Mouse (Mus musculus) Patski (cell line): Measurements from ENCODE around the gene Rpl29. TPM values are rescaled to one million over a fixed set of nuclear protein-coding genes. Genes with fewer than 3 reads are reported as not detected.

ENCODE experiments used
- ATAC-seq: fragments of 100-300 bp; one replicate; pipeline ENCODE4 v1.8.0; 2021
- CTCF ChIA-PET: fragments of 350-600 bp; sonication (Branson Sonifier 250); formaldehyde crosslinking; loops from one replicate; lab custom pipeline; 2022; ENCODE audit warnings: inconsistent platforms; lab: Charles Lee
- POLR2A ChIA-PET: fragments of 350-600 bp; sonication (Branson Sonifier 250); formaldehyde crosslinking; loops from one replicate; lab custom pipeline; 2022; ENCODE audit warnings: antibody characterized with exemption, inconsistent platforms; lab: Charles Lee
- DNase-seq: peaks from one replicate; pipeline ENCODE4 v3.0.0-alpha.2; 2011; ENCODE audit warnings: low read depth, low spot score
- H3K27me3 ChIP-seq: fragments of 371-371 bp; one replicate; pipeline ENCODE4 v1.5.1; 2021
- CTCF ChIP-seq: fragments of 100-300 bp; IDR thresholded peaks from one replicate; pipeline ENCODE4 v1.5.1; 2021
- in situ Hi-C: fragments of 300-500 bp; cut with MboI; formaldehyde crosslinking; loops from 3 replicates; pipeline ENCODE4 v1.11.1; 2018; ENCODE audit warnings: low pct_unique_long_range_greater_than_20kb, mixed read lengths
- polyA plus RNA-seq: library from polyadenylated mRNA; unstranded; gene quantifications from one replicate; pipeline ENCODE4 v1.2.3, GENCODE M21; 2021

Gene Rpl29
- polyA plus RNA-seq: 189 TPM

DNA sequence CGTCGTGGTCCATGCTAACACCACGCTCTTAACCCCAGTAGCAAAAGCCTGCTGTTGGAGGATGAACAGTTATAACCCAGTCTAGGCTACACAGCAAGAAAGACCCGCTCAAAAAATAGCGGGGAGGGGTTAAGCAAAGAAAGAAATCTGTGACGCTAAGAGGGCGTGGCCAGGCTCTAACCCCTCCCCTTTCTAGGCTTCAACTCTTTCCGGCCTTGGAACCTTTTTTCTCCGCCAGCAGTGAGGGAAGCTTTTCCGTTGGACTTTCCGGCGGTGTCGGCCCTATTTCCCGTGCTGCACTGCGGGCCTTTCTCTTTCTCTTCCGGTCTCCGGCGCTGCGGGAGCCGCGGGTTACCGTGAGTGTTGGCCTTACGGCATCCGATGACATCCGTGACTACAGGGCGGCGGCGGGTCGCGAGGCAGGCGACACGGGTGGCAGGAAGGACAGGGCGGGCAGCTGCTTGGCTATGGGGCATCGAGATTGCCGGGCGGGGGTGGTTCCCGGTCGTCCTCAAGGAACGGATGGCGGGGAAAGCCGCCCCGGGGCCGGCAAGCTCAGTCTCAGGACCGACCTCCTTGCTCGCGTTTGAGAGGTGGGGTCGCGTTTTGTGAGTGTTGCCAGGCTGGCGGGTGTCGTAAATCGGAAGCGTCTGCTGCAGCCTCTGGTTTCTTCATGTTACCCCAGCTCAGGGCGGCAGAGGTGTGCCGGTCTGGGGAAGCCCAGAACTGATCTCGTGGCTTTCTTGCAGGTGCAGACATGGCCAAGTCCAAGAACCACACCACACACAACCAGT lies at the start of gene Rpl29:
Gene Rpl29, plus strand, starts transcription at position 234 of the 794 bp plus-strand sequence.
- ChIA-PET POLR2A (interaction anchor here (0.6 to 1.6 kb wide), 10 partner anchors 14 to 148 kb away, joined by 3 to 12 read pairs (median 4); partner anchors contain the start of genes Parp3, Pcbp4, Poc1a and Rrp9), CTCF (interaction anchor here (0.7 to 3.7 kb wide), 6 partner anchors 8 to 460 kb away, joined by 3 to 33 read pairs (median 3); partner anchors contain the start of genes Parp3, Poc1a and Rrp9)
- ATAC-seq: peak; percentile 68
- TF ChIP-seq CTCF: no peak
- in situ Hi-C loops: no loop called here
- peak; percentile 76 for DNase-seq
- no peaks in the 10 kb centered on the region for H3K27me3 ChIP-seq

DNA sequence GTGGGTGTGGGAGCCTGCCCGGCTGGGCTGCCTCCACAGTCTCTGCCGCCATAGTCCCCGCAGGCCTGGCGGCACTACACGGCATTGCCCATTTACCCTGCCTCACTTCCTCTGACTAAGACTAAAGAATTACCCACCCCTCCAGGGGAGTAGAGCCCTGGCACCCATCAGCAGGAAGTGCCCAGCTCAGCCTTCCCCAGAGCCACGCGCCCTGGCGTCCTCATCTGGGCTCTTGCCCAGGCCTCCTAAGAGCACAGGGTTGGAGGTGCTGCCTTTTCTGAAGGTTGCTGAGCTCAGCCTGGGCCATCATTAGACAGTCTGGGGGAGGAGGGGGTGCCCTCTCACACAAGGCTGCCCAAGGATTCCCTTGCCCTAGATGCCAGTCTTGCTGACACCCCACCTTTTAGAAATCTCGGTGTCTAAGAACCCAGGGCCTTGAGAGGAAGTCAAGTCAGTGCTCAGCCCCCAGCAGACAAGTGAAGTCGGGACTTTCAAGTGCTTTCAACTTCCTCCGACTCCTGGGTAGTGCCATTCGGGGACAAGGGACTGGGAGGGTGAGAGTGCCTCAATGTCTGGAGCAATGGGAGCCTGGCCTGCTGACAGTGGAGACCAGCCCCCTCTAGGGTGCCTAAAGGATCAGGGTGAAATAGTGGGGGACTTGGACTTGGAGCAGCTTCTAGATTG lies 42.9 kb upstream of the Rpl29 start:
- in situ Hi-C loops: no loop called here
- ChIA-PET CTCF (interaction anchor here (0.7 to 1.3 kb wide), 7 partner anchors 8 to 91 kb away, joined by 3 read pairs; partner anchors contain the start of gene Acy1), POLR2A (interaction anchor here (0.7 to 1.9 kb wide), 2 partner anchors 16 to 23 kb away, joined by 5 to 7 read pairs; no protein-coding TSS in a partner anchor)
- H3K27me3 ChIP-seq: no peaks in the 10 kb centered on the region
- TF ChIP-seq CTCF: no peak
- ATAC-seq (peak; percentile 51), DNase-seq (no peak)

DNA sequence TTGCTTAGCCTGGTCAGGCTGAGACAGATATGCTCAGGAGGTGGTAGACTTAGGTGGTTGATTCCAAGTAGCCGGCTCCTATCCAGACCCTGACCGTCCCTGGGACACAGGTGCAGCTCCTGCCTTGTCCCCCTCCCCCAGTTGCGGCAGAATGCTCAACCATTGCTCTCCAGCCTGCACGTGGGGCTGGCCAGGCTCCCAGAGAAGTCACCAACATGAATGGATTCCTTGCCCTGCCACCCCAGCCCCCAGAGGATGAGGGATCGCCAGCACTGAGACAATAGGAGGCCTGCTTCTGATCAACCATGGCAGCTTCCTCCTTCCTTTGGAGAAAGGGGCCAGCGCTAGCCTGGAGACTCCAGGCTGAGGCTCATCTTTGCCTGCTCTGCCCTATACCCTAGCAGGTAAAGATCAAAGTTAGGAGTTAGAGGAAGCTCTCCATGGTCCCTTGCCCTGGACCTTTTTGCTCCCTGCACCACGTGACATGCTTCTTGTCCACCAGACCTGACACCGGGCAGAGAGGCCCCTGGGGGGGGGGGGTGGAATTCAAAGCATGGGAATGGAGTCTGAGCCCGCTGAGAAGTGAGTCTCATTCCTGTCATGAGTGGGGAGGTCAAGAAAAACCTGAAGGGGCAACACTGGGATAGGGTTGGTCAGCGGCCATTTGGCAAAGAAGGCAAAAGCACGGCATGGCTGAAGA lies 36.3 kb upstream of the Rpl29 start:
- ChIA-PET CTCF (interaction anchor here (1.1 kb wide), 1 partner anchor 21 kb away, joined by 3 read pairs; no protein-coding TSS in a partner anchor), POLR2A (no interaction called here)
- H3K27me3 ChIP-seq: no peaks in the 10 kb centered on the region
- DNase-seq (no peak), ATAC-seq (no peak)
- in situ Hi-C loops: no loop called here
- no peak for TF ChIP-seq CTCF

DNA sequence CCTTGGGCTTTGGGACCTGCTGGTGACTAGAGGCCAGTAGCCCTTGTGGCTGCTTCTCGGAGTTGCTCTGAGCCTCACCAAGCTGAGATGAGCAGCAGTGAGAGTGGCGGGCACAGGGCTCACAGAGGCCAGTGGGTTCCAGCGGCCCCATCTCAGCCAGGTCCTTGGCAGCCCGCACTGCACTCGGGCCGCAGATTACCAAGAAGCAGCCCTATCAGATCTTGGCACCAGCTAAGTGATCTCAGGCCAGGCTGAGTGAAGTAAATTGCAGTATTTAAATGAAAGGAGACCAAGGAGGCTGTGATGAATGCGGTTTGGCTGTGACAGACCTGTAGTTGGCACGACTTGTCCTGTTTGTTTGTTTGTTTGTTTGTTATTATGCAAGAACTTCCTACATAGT lies 35.7 kb upstream of the Rpl29 start:
- ATAC-seq: no peak
- no peaks in the 10 kb centered on the region for H3K27me3 ChIP-seq
- CTCF ChIA-PET: interaction anchor here (0.8 to 1.1 kb wide), 2 partner anchors 8 to 21 kb away, joined by 3 read pairs; no protein-coding TSS in a partner anchor
- no peak for TF ChIP-seq CTCF
- in situ Hi-C loops: no loop called here
- no peak for DNase-seq
- POLR2A ChIA-PET: interaction anchor here (0.5 kb wide), 1 partner anchor 35 kb away, joined by 5 read pairs; the partner anchor contains the start of gene Rpl29

DNA sequence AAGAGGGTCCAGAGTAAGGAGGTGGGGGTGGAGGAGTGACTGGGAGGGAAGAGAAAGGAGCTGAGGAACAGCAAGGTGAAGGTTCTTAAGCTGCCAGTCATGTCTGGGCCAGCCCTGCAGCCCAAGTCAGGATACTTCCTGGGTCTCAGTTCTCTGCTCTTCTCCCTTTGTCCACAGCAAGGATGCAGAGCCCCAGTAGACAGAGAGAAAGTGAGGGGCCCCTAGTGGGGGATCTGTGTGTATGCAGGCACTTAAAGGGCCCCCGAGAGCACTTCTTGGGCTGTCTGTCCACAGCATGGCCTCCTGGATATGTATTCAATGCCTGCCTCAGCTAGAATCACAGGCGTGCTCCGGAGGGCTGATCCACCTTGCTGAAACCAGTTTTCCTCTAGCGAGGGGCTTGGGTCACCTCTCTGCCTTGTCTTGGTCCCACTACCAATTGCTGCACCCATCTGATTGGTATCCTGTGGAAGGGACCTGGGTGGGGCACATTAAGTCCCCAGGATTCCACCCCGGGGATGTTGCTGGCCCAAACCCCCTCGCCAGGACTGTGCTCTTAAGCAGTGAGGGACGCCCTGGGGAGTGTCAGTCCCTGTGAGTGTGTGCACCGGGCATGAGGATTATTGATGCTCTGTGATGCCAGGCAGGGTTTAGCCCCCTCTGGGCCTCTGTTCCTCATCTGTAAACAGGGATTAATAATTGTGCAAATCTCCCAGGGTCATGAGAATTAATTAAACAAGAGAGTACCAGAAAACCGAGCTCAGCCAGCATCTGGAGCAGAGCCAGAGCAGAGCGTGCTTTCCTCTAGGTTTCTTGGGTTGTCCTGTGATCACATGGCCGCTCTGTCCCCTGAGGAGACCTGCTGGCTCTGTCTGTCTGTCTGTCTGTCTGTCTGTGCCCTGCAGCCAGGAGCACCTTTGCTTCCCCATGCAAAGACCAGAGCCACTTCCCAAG lies 34.3 kb upstream of the Rpl29 start:
- CTCF ChIA-PET: interaction anchor here (0.8 kb wide), 1 partner anchor 9 kb away, joined by 3 read pairs; no protein-coding TSS in a partner anchor
- in situ Hi-C loops: no loop called here
- no peak for DNase-seq
- no peak for TF ChIP-seq CTCF
- ATAC-seq: peak; percentile 31
- no peaks in the 10 kb centered on the region for H3K27me3 ChIP-seq
- POLR2A ChIA-PET: no interaction called here

DNA sequence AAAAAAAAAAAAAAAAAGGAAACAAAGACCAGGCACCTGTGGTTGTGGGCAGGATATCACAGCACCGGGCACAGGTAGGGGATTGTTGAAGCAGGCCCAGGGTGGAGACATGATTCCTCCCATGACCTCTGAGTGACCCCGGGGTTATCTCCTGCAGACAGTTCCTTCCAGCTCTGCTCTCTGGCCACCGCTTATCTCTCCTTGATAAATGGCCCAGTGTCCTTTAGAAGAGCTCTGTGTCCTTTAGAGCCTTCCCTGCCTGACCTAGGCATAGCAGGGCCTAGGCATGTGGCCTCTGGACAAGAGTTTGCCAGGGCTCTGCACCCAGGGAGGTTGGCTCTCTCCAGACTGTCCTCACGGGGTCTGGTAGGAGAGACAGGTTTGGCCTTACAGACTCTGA lies 31.5 kb upstream of the Rpl29 start:
- CTCF ChIA-PET: interaction anchor here (1.4 kb wide), 1 partner anchor 11 kb away, joined by 3 read pairs; no protein-coding TSS in a partner anchor
- POLR2A ChIA-PET: no interaction called here
- ATAC-seq: no peak
- no peak for DNase-seq
- H3K27me3 ChIP-seq: no peaks in the 10 kb centered on the region
- in situ Hi-C loops: no loop called here
- no peak for TF ChIP-seq CTCF

DNA sequence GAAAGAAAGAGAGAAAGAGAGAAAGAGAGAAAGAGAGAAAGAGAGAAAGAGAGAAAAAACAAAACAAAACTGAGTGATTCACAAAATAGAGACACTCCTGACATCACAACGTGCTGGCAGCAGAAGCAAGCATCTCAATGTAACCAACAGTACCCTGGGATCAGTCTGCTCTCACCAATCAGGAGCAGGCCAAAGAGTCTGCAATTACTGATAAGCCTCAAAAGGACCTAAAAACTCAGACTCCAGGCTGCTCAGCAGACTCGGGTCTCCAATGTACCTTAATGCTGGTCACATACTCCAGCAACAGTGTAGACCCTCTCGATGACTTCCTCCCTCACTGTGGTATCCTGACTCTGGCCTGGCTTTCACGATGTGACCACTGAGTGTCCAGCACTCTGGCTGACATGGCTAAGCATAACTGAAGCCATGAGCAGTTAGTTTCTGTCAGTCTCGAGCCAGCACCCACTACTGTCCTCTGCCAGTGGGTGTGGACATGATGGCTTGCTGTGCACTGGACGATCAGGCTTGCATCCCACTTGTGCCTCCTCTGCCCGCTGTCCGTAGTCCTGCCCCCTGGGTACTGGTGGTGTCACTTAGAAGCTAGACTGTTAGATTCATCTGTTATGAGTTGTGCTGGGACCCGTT lies 30.5 kb upstream of the Rpl29 start:
- ChIA-PET CTCF (no interaction called here), POLR2A (no interaction called here)
- H3K27me3 ChIP-seq: no peaks in the 10 kb centered on the region
- DNase-seq: no peak
- in situ Hi-C loops: no loop called here
- TF ChIP-seq CTCF: no peak
- ATAC-seq: no peak

DNA sequence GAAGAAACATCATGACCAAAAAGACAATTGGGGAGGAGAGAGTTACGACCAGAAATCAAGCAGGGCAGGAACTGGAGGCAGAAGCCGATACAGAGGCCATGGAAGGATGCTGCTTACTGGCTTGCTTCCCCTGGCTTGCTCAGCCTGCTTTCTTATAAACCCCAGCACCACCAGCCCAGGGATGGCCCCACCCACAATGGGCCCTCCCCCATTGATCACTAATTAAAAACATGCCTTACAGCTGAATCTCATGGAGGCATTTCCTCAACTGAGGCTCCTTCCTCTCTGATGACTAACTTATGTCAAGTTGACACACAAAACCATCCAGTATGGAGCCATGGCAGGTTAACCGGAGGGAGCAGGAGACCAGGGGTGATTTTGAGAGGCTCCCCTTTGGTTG lies 29.4 kb upstream of the Rpl29 start:
- in situ Hi-C loops: no loop called here
- no peak for ATAC-seq
- no peak for TF ChIP-seq CTCF
- POLR2A ChIA-PET: no interaction called here
- DNase-seq: no peak
- CTCF ChIA-PET: no interaction called here
- H3K27me3 ChIP-seq: no peaks in the 10 kb centered on the region

DNA sequence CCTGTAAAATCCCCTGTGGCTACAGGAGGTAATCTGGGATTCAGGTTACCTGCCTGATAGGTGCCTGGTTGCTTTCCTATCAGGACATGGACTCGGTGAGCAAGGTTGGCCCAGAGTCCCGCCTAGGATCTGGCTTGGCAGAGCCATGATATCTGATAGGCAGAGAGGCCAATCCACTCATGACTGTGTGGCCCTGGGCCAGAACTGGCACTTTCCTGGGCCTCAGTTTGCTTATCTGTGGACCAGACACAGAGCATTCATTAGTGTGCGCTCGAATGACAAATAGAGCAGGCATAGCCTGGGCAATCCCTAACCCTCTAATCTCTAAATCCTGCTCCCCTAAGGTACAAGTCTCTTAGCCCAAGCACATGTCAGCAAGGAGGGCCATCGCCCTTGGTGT lies 27.1 kb upstream of the Rpl29 start:
- in situ Hi-C loops: no loop called here

More for the DNA sequence above, 27.1 kb upstream of the Rpl29 start:
- ChIA-PET CTCF (no interaction called here), POLR2A (no interaction called here)
- no peak for TF ChIP-seq CTCF
- H3K27me3 ChIP-seq: no peaks in the 10 kb centered on the region
- ATAC-seq (no peak), DNase-seq (no peak)
